Mouse (Mus musculus) lung, postnatal 25 days (tissue): Measurements from ENCODE around the gene Hsd17b10.

ENCODE experiments used
- DNase-seq: peaks from one replicate; pipeline ENCODE4 v3.0.0; 2022; ENCODE audit warnings: low spot score

Hsd17b10 gene

GRCm38 (mm10) chrX:152001737-152002710 lies at the start of gene Hsd17b10:
Gene Hsd17b10 (plus strand): TSS chrX:152001845.
- peak; percentile 88 for DNase-seq

GRCm38 (mm10) chrX:151999006-151999710 lies 2.5 kb upstream of the Hsd17b10 start:
- no peak for DNase-seq

- no peak for DNase-seq
Measured at GRCm38 (mm10) chrX:152001182-152001684, 412 bp upstream of the Hsd17b10 start.

GRCm38 (mm10) chrX:152002865-152003264 lies 1.2 kb downstream of the Hsd17b10 start:
- DNase-seq = no peak

GRCm38 (mm10) chrX:152007863-152008262 lies 6.2 kb downstream of the Hsd17b10 start:
- no peak for DNase-seq

- DNase-seq = no peak
Measured at GRCm38 (mm10) chrX:152015752-152016150, 14.1 kb downstream of the Hsd17b10 start.

- DNase-seq = peak; percentile 94
Measured at GRCm38 (mm10) chrX:152016151-152017145, 14.8 kb downstream of the Hsd17b10 start, which contains the start of the genes Ribc1 and Smc1a. Gene Ribc1 (minus strand): TSS chrX:152016295. Gene Smc1a (plus strand): TSS chrX:152016428.

GRCm38 (mm10) chrX:152017186-152017585 lies 15.5 kb downstream of the Hsd17b10 start:
- DNase-seq = no peak

GRCm38 (mm10) chrX:152019294-152019693 lies 17.6 kb downstream of the Hsd17b10 start:
- DNase-seq = no peak

GRCm38 (mm10) chrX:152039865-152040264 lies 38.2 kb downstream of the Hsd17b10 start:
- no peak for DNase-seq

- no peak for DNase-seq
Measured at GRCm38 (mm10) chrX:152047230-152047629, 45.6 kb downstream of the Hsd17b10 start.

- DNase-seq = no peak
Measured at GRCm38 (mm10) chrX:152052546-152052945, 50.9 kb downstream of the Hsd17b10 start.
